Mouse (Mus musculus) heart, adult 2 months (tissue): ENCODE data around the gene Uvssa.

Experiments used
- CTCF ChIP-seq: fragments of 200-600 bp; IDR thresholded peaks from 2 replicates; pipeline ENCODE4 v1.8.1; 2022; ENCODE audit warnings: antibody characterized with exemption, mild to moderate bottlenecking, moderate library complexity
- POLR2A ChIP-seq: fragments of 200-500 bp; IDR thresholded peaks from 2 replicates; pipeline ENCODE4 v1.6.1; 2011; ENCODE audit warnings: mild to moderate bottlenecking, low read depth, low read length, control low read depth; ENCODE audit not compliant: insufficient read depth

DNA sequence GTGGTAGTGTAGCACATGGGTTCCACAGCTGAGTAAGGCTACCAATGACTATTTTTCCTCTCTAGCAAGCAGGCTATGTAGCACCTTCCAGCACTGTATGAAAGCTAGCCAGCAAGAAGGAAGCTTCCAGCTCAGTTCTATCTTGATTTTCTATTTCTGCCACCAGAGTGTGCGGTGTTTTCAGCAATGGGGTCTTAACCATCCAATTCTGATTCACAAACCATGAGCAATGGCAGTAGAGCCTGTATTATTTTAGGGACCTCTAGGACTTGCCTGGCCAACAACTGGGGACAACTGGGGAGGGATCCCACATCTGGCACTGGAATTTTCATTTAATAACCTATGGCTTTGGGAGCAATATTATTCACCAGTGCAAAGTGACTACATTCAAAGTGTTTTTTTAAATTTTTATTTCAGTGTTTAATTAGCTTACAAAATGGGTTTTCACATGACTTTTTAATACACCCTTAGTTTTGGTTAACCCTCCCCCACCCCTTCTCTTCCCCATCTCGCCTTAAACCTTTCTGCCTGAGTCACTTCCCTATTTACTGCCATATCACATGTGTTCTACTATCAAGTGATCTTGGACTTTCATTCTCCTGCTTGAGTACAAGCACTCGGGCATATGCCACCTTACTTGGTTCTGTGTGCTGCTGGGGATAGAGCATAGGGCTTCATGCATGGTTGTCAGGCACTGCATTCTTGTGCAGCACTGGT lies 26.6 kb upstream of the Uvssa start:
- TF ChIP-seq CTCF (no peak), POLR2A (no peak)
